Mouse (Mus musculus) lung, embryonic 16.5 days (tissue): ENCODE results near the gene 1700016H13Rik. TPM values are rescaled to one million over a fixed set of nuclear protein-coding genes. Genes with fewer than 3 reads are reported as not detected.

ENCODE experiments used
- ATAC-seq: fragments of 200-750 bp; cut with Nextera tagmentation; 2 replicates; pipeline ENCODE4 v1.8.0; 2017; ENCODE audit warnings: low read depth, mild to moderate bottlenecking, moderate library complexity
- H3K27ac ChIP-seq: fragments of 300-500 bp; sonication (generic); 2 replicates; pipeline ENCODE4 v1.5.1; 2014; ENCODE audit warnings: mild to moderate bottlenecking, control low read depth, low read length
- H3K27me3 ChIP-seq: fragments of 300-500 bp; sonication (generic); 2 replicates; pipeline ENCODE4 v1.6.1; 2014; ENCODE audit warnings: low read depth, low read length, mixed read lengths; ENCODE audit not compliant: control insufficient read depth, insufficient read depth
- H3K36me3 ChIP-seq: fragments of 300-500 bp; sonication (generic); 2 replicates; pipeline ENCODE4 v1.6.1; 2014; ENCODE audit warnings: low read length; ENCODE audit not compliant: control insufficient read depth, insufficient read depth
- H3K4me1 ChIP-seq: fragments of 300-500 bp; sonication (generic); replicated peaks from 2 replicates; pipeline ENCODE4 v1.6.1; 2014; ENCODE audit warnings: low read length, mixed read lengths; ENCODE audit not compliant: control insufficient read depth, insufficient read depth
- H3K4me2 ChIP-seq: fragments of 300-500 bp; sonication (generic); 2 replicates; pipeline ENCODE4 v1.6.1; 2014; ENCODE audit warnings: low read depth, low read length, control low read depth
- H3K4me3 ChIP-seq: fragments of 300-500 bp; sonication (generic); 2 replicates; pipeline ENCODE4 v1.5.1; 2014; ENCODE audit warnings: mild to moderate bottlenecking, low read length, control low read depth
- H3K9ac ChIP-seq: fragments of 300-500 bp; sonication (generic); 2 replicates; pipeline ENCODE4 v1.6.1; 2014; ENCODE audit warnings: low read length, control low read depth
- H3K9me3 ChIP-seq: fragments of 300-500 bp; sonication (generic); 2 replicates; pipeline ENCODE4 v1.6.1; 2016; ENCODE audit warnings: low read length; ENCODE audit not compliant: control insufficient read depth
- WGBS: fragments of 180-500 bp; shearing (Covaris S2); extraction: QIAGEN DNeasy Blood & Tissue Kit; methylation state at CpG from one replicate; pipeline ENCODE4 v1.1.7; 2014; 5-methylcytosine and 5-hydroxymethylcytosine counted together
- polyA plus RNA-seq: library from polyadenylated mRNA; unstranded; fragments of >200 nt; fragmentation: Nextera tagmentation; extraction: Ambion mirVana; gene quantifications from 2 replicates; pipeline ENCODE4 v1.2.1, GENCODE M21; 2015

The 1700016H13Rik gene
- polyA plus RNA-seq, 1 experiment from 2014 or later: 0.35 TPM

- Histone ChIP-seq H3K4me3 (no peak overlapping the region), H3K9me3 (no peaks in the 10 kb centered on the region), H3K36me3 (peaks cover 2% of the 10 kb centered on the region; the same call in 1 of the 2 replicates), H3K9ac (no peak overlapping the region), H3K4me2 (no peak overlapping the region), H3K27ac (no peak overlapping the region), H3K4me1 (peaks cover 16% of the 10 kb centered on the region), H3K27me3 (no peaks in the 10 kb centered on the region)
- WGBS: 57% methylated on average over 9 of the region's 9 CpGs
- ATAC-seq: no peak
Observed at GRCm38 (mm10) chr5:103598264-103598663, 57.5 kb downstream of the 1700016H13Rik start.

Other genes starting within 250 kb of the 1700016H13Rik start
- gene Ptpn13, start 230.8 kb downstream of the 1700016H13Rik start, polyA plus RNA-seq: 14.9 and 15.4 TPM in 2 replicates
- gene Slc10a6, start 26.6 kb downstream of the 1700016H13Rik start, polyA plus RNA-seq: 3.2 and 4.2 TPM in 2 replicates
- gene Aff1, start 36.4 kb upstream of the 1700016H13Rik start, polyA plus RNA-seq: 8.3 and 8.4 TPM in 2 replicates